ENCODE assay signal across 11 mouse cellular contexts in the genomic region with DNA sequence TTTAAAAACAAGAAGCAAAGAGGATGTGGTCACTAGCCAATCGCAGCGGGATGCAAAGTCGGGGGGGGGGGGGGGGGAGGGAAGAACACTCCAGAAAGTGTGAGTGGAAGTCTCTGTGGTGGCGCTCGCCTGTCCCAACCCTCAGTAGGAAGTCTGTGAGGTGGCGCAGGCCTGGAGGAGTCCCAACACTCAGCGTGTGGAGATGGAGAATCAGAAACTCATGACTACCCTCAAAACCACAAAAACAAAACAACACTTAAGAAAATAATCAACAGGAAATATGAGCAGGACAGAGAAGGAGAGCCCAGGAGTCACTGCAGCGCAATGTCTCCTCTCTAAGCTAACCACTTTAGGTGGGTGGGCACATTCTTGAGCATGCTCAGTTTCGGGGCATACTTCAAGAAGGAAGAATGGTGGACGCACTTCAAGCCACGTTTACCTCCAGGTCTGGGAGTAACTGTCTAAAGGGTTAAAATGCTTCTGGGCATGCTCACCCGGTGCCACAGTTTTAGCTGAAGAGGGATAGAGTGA. TPM values are rescaled to one million over a fixed set of nuclear protein-coding genes. Genes with fewer than 3 reads are reported as not detected.
DNase-seq lines count a peak whose midpoint lies in the region; ATAC-seq and TF ChIP-seq lines count a peak whose summit lies in the region.
"Had no signal": no experiment of that assay in that cellular context is flagged by ENCODE, and none has a peak within 500 bp of the region (broad histone marks: within the 10 kb centered on the region; RNA-seq: fewer than 3 reads in every experiment).

No protein-coding gene starts in this region.

- TF ChIP-seq EP300 in CH12.LX (IDR thresholded peaks at IDR 0.05; ENCODE audit: low read length): no peak

- TF ChIP-seq POLR2A in CH12.LX (IDR thresholded peaks at IDR 0.05; ENCODE audit: low read depth, low read length): no peak

- no peak overlapping the region for H3K9ac ChIP-seq in hindbrain, postnatal 0 days (replicated peaks; ENCODE audit: low read length)
- no peak overlapping the region for H3K9ac ChIP-seq in hindbrain, embryonic 11.5 days (ENCODE audit: low read depth, low read length)
- H3K9ac ChIP-seq in CH12.LX (ENCODE audit: insufficient read depth, low read depth): no peak overlapping the region
- H3K9ac ChIP-seq in intestine, embryonic 16.5 days (ENCODE audit: low read depth, low read length): no peak overlapping the region

- no peak for TF ChIP-seq RAD21 in CH12.LX (IDR thresholded peaks at IDR 0.05; ENCODE audit: low read depth, low read length)

- H3K9me3 ChIP-seq in hindbrain, postnatal 0 days (ENCODE audit: low read length): no peaks in the 10 kb centered on the region
- H3K9me3 ChIP-seq in hindbrain, embryonic 11.5 days (ENCODE audit: control insufficient read depth, low read length): no peaks in the 10 kb centered on the region
- H3K9me3 ChIP-seq in CH12.LX (replicated peaks; ENCODE audit: low read length): no peaks in the 10 kb centered on the region
- no peaks in the 10 kb centered on the region for H3K9me3 ChIP-seq in intestine, embryonic 16.5 days (ENCODE audit: control insufficient read depth, low read length)

- no peak overlapping the region for H3K27ac ChIP-seq in hindbrain, postnatal 0 days
- H3K27ac ChIP-seq in hindbrain, embryonic 11.5 days (ENCODE audit: low read depth, low read length): no peak overlapping the region
- no peak overlapping the region for H3K27ac ChIP-seq in CH12.LX (ENCODE audit: insufficient read depth, low read depth)
- H3K27ac ChIP-seq in intestine, embryonic 16.5 days (ENCODE audit: low read length): no peak overlapping the region
- H3K27ac ChIP-seq: left cerebral cortex, adult 2 months had no signal

- ATAC-seq in hindbrain, postnatal 0 days: no peak
- ATAC-seq in hindbrain, embryonic 11.5 days (ENCODE audit: low FRiP score): no peak
- ATAC-seq in intestine, embryonic 16.5 days: peak; percentile 63
- ATAC-seq in monocyte, adult 5-6 weeks (replicated peaks; ENCODE audit: insufficient number of reproducible peaks, low FRiP score, low TSS enrichment, poor library complexity, severe bottlenecking): peak; percentile 72
- ATAC-seq: midbrain, embryonic 16.5 days had no signal

- H3K27me3 ChIP-seq in hindbrain, postnatal 0 days (ENCODE audit: insufficient read depth, low read length): no peaks in the 10 kb centered on the region
- H3K27me3 ChIP-seq in hindbrain, embryonic 11.5 days (ENCODE audit: control insufficient read depth, insufficient read depth, low read length): no peaks in the 10 kb centered on the region
- no peaks in the 10 kb centered on the region for H3K27me3 ChIP-seq in CH12.LX (replicated peaks)
- H3K27me3 ChIP-seq in intestine, embryonic 16.5 days (replicated peaks; ENCODE audit: control insufficient read depth, insufficient read depth, low read length): no peaks in the 10 kb centered on the region

- dilution Hi-C loops in CH12.LX (cut with MboI; ENCODE audit: extremely low pct_ligation_motif_present, extremely low pct_unique_long_range_greater_than_20kb, low sequenced_read_pairs): no loop called here

- no peaks in the 10 kb centered on the region for H3K4me1 ChIP-seq in hindbrain, postnatal 0 days (ENCODE audit: insufficient read depth, low read length)
- no peaks in the 10 kb centered on the region for H3K4me1 ChIP-seq in hindbrain, embryonic 11.5 days (replicated peaks; ENCODE audit: control insufficient read depth, insufficient read depth, low read length)
- peaks cover 0 to 13% of the 10 kb centered on the region in 2 experiments; a peak in 2 of 4 replicates for H3K4me1 ChIP-seq in CH12.LX (ENCODE audit: control insufficient read depth in 1 of 2, insufficient read depth in 2 of 2)
- H3K4me1 ChIP-seq in intestine, embryonic 16.5 days (ENCODE audit: control insufficient read depth, insufficient read depth, low read length): 0 out of 2 replicates have a peak, but pooled peaks cover 6% of the 10 kb centered on the region

- H3K4me2 ChIP-seq in hindbrain, postnatal 0 days (ENCODE audit: low read depth, low read length): 0 out of 2 replicates have a peak overlapping the region, but pooled peaks have one; percentile 18
- no peak overlapping the region for H3K4me2 ChIP-seq in hindbrain, embryonic 11.5 days (replicated peaks; ENCODE audit: low read depth, low read length)
- peak overlapping the region; percentile 33 for H3K4me2 ChIP-seq in CH12.LX (ENCODE audit: insufficient read depth, low read depth, poor library complexity, severe bottlenecking)
- peak overlapping the region; percentile 11; the same call in 1 of the 2 replicates for H3K4me2 ChIP-seq in intestine, embryonic 16.5 days (ENCODE audit: low read depth, low read length)

- H3K4me3 ChIP-seq in hindbrain, postnatal 0 days (ENCODE audit: low read length): no peak overlapping the region
- no peak overlapping the region for H3K4me3 ChIP-seq in hindbrain, embryonic 11.5 days (ENCODE audit: low read depth, low read length)
- no peak overlapping the region for H3K4me3 ChIP-seq in CH12.LX (replicated peaks in 1 of 3; ENCODE audit: low read depth in 2 of 3, low read length in 2 of 3, poor library complexity in 1 of 3)
- H3K4me3 ChIP-seq in intestine, embryonic 16.5 days (ENCODE audit: low read length): no peak overlapping the region
- H3K4me3 ChIP-seq: left cerebral cortex, adult 2 months had no signal

- TF ChIP-seq CTCF in hindbrain, postnatal 0 days (IDR thresholded peaks at IDR 0.05; ENCODE audit: low read depth): no peak
- TF ChIP-seq CTCF in CH12.LX (conservative IDR thresholded peaks at IDR 0.05 in 1 of 2, IDR thresholded peaks at IDR 0.05 in 1 of 2; ENCODE audit: low read depth in 2 of 2, low read length in 2 of 2): no peak; a peak in 1 of 4 replicates

- intact Hi-C loops in left cerebral cortex, postnatal 4 days (cut with DNase I): no loop called here

- DNase-seq in hindbrain, postnatal 0 days (ENCODE audit: low spot score): no peak
- no peak for DNase-seq in hindbrain, embryonic 11.5 days (ENCODE audit: low spot score)
- DNase-seq in CH12.LX (ENCODE audit: extremely low read depth): peak; percentile 15
- DNase-seq in left cerebral cortex, postnatal 4 days: no peak
- DNase-seq in layer of hippocampus, adult 11-12 months (ENCODE audit: low spot score): no peak
- no peak for DNase-seq in layer of hippocampus, postnatal 14 days (ENCODE audit: low spot score in 2 of 2)
- DNase-seq: right cerebral cortex, postnatal 4 days had no signal

- 69% methylated on average over 11 of the region's 12 CpGs for WGBS in hindbrain, postnatal 0 days
- WGBS in hindbrain, embryonic 11.5 days: 58% methylated on average over 12 of the region's 12 CpGs
- WGBS in intestine, embryonic 16.5 days: 49% methylated on average over 12 of the region's 12 CpGs

- H3K36me3 ChIP-seq in hindbrain, postnatal 0 days (ENCODE audit: insufficient read depth, low read length): no peaks in the 10 kb centered on the region
- H3K36me3 ChIP-seq in hindbrain, embryonic 11.5 days (ENCODE audit: control insufficient read depth, insufficient read depth, low read length): no peaks in the 10 kb centered on the region
- H3K36me3 ChIP-seq in CH12.LX (replicated peaks in 1 of 2; ENCODE audit: control insufficient read depth in 1 of 2, insufficient read depth in 1 of 2, low read length in 1 of 2): no peaks in the 10 kb centered on the region
- no peaks in the 10 kb centered on the region for H3K36me3 ChIP-seq in intestine, embryonic 16.5 days (ENCODE audit: control insufficient read depth, insufficient read depth, low read length)

- no peaks in the 10 kb centered on the region for H3K79me2 ChIP-seq in CH12.LX (replicated peaks; ENCODE audit: control insufficient read depth, extremely low read depth, insufficient read depth, poor library complexity, severe bottlenecking)

- in situ Hi-C loops in CH12.LX (cut with MboI; ENCODE audit: low pct_ligation_motif_present, low pct_unique_long_range_greater_than_20kb, low sequenced_read_pairs): no loop called here

TF ChIP-seq in CH12.LX, 34 proteins besides CTCF, POLR2A, EP300 and RAD21:
- TF ChIP-seq ELF1 (IDR thresholded peaks at IDR 0.05; ENCODE audit: low read depth, low read length): no peak
- TF ChIP-seq ZNF384 (IDR thresholded peaks at IDR 0.05; ENCODE audit: low read depth, low read length): no peak
- peak; percentile 67 for TF ChIP-seq NRF1 (IDR thresholded peaks at IDR 0.05; ENCODE audit: low read depth, low read length)
- TF ChIP-seq ETS1 (conservative IDR thresholded peaks at IDR 0.05; ENCODE audit: low read depth, low read length): no peak
- 0 out of 2 replicates have a peak, but pooled peaks have one; percentile 25 for TF ChIP-seq MAZ (IDR thresholded peaks at IDR 0.05; ENCODE audit: low read depth, low read length)

RNA-seq across cellular contexts. Expression of a gene that starts 32.7 kb away (rescaled TPM):
- 11.2 and 16.1 TPM in 2 replicates for total RNA-seq in hindbrain, postnatal 0 days (2014; rRNA removed)
- 7.4 and 7.7 TPM in 2 replicates for polyA plus RNA-seq in hindbrain, postnatal 0 days (2015; fragmentation: Nextera tagmentation; extraction: Ambion mirVana)
- polyA plus RNA-seq in hindbrain, embryonic 11.5 days (2014; fragmentation: Nextera tagmentation; extraction: Ambion mirVana): 8.1 and 12.5 TPM in 2 replicates
- total RNA-seq in CH12.LX (2012; rRNA removed) (1.7 and 1.8 TPM in 2 replicates), CH12.LX (2014; rRNA removed) (3.2 and 3.3 TPM in 2 replicates)
- 2.9 and 3.2 TPM in 2 replicates for polyA plus RNA-seq in CH12.LX (2012; ENCODE audit: insufficient read length, low read depth)
- polyA plus RNA-seq in intestine, embryonic 16.5 days (2015; fragmentation: Nextera tagmentation; extraction: Ambion mirVana): 6.7 and 7.9 TPM in 2 replicates
- total RNA-seq in monocyte, adult 5-6 weeks (2017): 2.6 to 4.1 TPM (median 2.7 TPM) in 3 replicates
- total RNA-seq in left cerebral cortex, postnatal 4 days (2021): 10 to 100 TPM; 18.0 to 18.8 TPM
- 10 to 100 TPM; 19.2 to 21.4 TPM for total RNA-seq in layer of hippocampus, postnatal 14 days (2021)

Comparison
In these comparisons a context has a peak if more than half of its experiments do, and no peak if none do; other contexts are left out.
1. ATAC-seq: peak in intestine, embryonic 16.5 days (single experiment) and monocyte, adult 5-6 weeks (single experiment); none in hindbrain, postnatal 0 days (single experiment) and hindbrain, embryonic 11.5 days (single experiment).